Mouse (Mus musculus): ENCODE results near the gene Arrdc3. TPM values are rescaled to one million over a fixed set of nuclear protein-coding genes. Genes with fewer than 3 reads are reported as not detected.
A peak's percentile ranks its signal among the peaks of the same experiment; 100 is the strongest.

Gene Arrdc3
- 39.7 and 43.6 TPM in 2 replicates for polyA plus RNA-seq (2015; fragmentation: Nextera tagmentation; extraction: Ambion mirVana)

DNA sequence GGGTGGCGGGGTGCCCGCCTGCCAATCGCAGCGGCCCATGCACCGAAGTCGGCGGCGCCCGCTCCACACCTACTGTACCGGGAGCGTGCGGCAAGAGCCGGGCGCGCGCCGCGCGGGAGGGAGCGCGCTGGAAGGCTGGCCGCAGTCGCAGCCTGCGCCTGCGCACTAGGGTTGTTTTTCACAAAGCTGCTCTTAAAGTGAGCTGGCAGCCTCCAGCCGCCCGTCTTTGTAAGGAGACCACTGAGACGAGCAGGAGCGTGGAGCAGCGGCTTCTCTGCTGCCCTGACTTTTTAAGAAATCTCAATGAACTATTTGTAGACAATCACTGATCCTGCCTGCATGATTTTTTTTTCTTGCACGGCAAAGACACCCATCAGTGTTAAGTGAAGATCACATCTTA is at the start of gene Arrdc3:
Arrdc3 (plus strand) TSS at position 195 of the 400 bp plus-strand sequence.
- Histone ChIP-seq H3K4me2 (ENCODE audit: low read length) (peak within 1 kb of the TSS; percentile 60), H3K27me3 (replicated peaks; ENCODE audit: control insufficient read depth, insufficient read depth, low read length) (no peaks in the 10 kb centered on the region), H3K4me3 (ENCODE audit: low read length) (peak within 1 kb of the TSS; percentile 93), H3K9ac (ENCODE audit: low read depth, low read length) (peak within 1 kb of the TSS; percentile 100), H3K4me1 (ENCODE audit: control insufficient read depth, insufficient read depth, low read depth, low read length) (peaks cover 4% of the 10 kb centered on the region), H3K36me3 (ENCODE audit: control insufficient read depth, insufficient read depth, low read length) (0 out of 2 replicates have a peak, but pooled peaks cover 3% of the 10 kb centered on the region), H3K27ac (ENCODE audit: low read depth, low read length) (peak within 1 kb of the TSS; percentile 100), H3K9me3 (ENCODE audit: control insufficient read depth, low read length) (no peaks in the 10 kb centered on the region)
- 0% methylated on average over 10 of the region's 31 CpGs for WGBS
- ATAC-seq: peak; percentile 71

GRCm38 (mm10) chr13:80862215-80862614 is 21.0 kb upstream of the Arrdc3 start:
- H3K27me3 ChIP-seq (replicated peaks; ENCODE audit: control insufficient read depth, insufficient read depth, low read length): no peaks in the 10 kb centered on the region
- peak; percentile 79 for ATAC-seq
- H3K27ac ChIP-seq (ENCODE audit: low read depth, low read length): no peak overlapping the region
- no peak overlapping the region for H3K9ac ChIP-seq (ENCODE audit: low read depth, low read length)
- no peaks in the 10 kb centered on the region for H3K9me3 ChIP-seq (ENCODE audit: control insufficient read depth, low read length)
- no peak overlapping the region for H3K4me2 ChIP-seq (ENCODE audit: low read length)
- H3K4me3 ChIP-seq (ENCODE audit: low read length): no peak overlapping the region
- H3K4me1 ChIP-seq (ENCODE audit: control insufficient read depth, insufficient read depth, low read depth, low read length): no peaks in the 10 kb centered on the region
- H3K36me3 ChIP-seq (ENCODE audit: control insufficient read depth, insufficient read depth, low read length): no peaks in the 10 kb centered on the region
- 10% methylated on average over 5 of the region's 5 CpGs for WGBS

DNA sequence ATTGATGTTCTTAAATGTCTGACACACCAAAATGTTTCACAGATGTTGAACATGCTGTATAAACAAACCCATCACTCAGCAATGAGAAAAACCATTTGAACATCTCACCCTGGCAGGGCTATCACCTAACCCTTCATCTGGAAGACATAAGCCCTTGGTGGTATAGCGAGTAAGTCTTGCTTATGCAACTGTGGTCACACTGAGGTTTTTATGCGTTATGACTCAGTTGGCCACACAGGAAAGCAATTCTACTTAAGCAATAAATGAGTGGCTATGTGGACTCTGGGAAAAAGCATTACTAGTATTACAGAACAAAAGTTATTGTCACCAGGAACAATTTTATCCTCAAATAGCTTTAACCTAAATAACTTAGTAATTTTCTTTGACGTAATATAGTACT is 19.0 kb upstream of the Arrdc3 start:
- no peak overlapping the region for H3K4me2 ChIP-seq (ENCODE audit: low read length)
- no peaks in the 10 kb centered on the region for H3K4me1 ChIP-seq (ENCODE audit: control insufficient read depth, insufficient read depth, low read depth, low read length)
- no peak overlapping the region for H3K9ac ChIP-seq (ENCODE audit: low read depth, low read length)
- H3K27me3 ChIP-seq (replicated peaks; ENCODE audit: control insufficient read depth, insufficient read depth, low read length): no peaks in the 10 kb centered on the region
- no peaks in the 10 kb centered on the region for H3K36me3 ChIP-seq (ENCODE audit: control insufficient read depth, insufficient read depth, low read length)
- no peak overlapping the region for H3K27ac ChIP-seq (ENCODE audit: low read depth, low read length)
- no peaks in the 10 kb centered on the region for H3K9me3 ChIP-seq (ENCODE audit: control insufficient read depth, low read length)
- no peak overlapping the region for H3K4me3 ChIP-seq (ENCODE audit: low read length)
- WGBS: 89% methylated on average over 3 of the region's 3 CpGs
- no peak for ATAC-seq

DNA sequence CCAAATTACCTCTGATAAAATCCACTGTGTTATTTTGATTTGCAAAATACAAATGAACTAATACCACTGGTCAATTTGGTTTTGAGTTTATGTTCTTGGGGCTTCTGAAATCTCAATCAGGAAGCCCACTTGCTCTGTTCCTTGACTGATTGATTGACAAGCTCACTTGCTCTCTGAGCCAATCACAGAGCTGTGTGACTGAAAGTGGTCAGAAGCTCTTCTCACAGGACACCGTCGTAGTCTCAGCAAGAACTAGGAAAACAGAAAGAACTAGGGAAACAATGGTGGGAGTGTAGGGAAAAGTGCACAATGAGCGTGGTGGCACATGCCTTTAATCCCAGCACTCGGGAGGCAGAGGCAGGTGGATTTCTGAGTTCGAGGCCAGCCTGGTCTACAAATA is 8.1 kb upstream of the Arrdc3 start:
- Histone ChIP-seq H3K9me3 (ENCODE audit: control insufficient read depth, low read length) (no peaks in the 10 kb centered on the region), H3K4me1 (ENCODE audit: control insufficient read depth, insufficient read depth, low read depth, low read length) (no peaks in the 10 kb centered on the region), H3K9ac (ENCODE audit: low read depth, low read length) (no peak overlapping the region), H3K27ac (ENCODE audit: low read depth, low read length) (no peak overlapping the region), H3K4me3 (ENCODE audit: low read length) (no peak overlapping the region), H3K36me3 (ENCODE audit: control insufficient read depth, insufficient read depth, low read length) (no peaks in the 10 kb centered on the region), H3K4me2 (ENCODE audit: low read length) (no peak overlapping the region), H3K27me3 (replicated peaks; ENCODE audit: control insufficient read depth, insufficient read depth, low read length) (no peaks in the 10 kb centered on the region)
- WGBS: 91% methylated on average over 5 of the region's 5 CpGs
- no peak for ATAC-seq

- H3K4me1 ChIP-seq (ENCODE audit: control insufficient read depth, insufficient read depth, low read depth, low read length): peaks cover 4% of the 10 kb centered on the region
- WGBS: 77% methylated on average over 4 of the region's 4 CpGs
- H3K9ac ChIP-seq (ENCODE audit: low read depth, low read length): no peak overlapping the region
- H3K27ac ChIP-seq (ENCODE audit: low read depth, low read length): no peak overlapping the region
- H3K27me3 ChIP-seq (replicated peaks; ENCODE audit: control insufficient read depth, insufficient read depth, low read length): no peaks in the 10 kb centered on the region
- ATAC-seq: no peak
- H3K4me2 ChIP-seq (ENCODE audit: low read length): no peak overlapping the region
- H3K9me3 ChIP-seq (ENCODE audit: control insufficient read depth, low read length): no peaks in the 10 kb centered on the region
- H3K36me3 ChIP-seq (ENCODE audit: control insufficient read depth, insufficient read depth, low read length): no peaks in the 10 kb centered on the region
- H3K4me3 ChIP-seq (ENCODE audit: low read length): no peak overlapping the region
These were observed 2.4 kb upstream of the Arrdc3 start for GRCm38 (mm10) chr13:80880756-80881155.

- Histone ChIP-seq H3K9ac (ENCODE audit: low read depth, low read length) (no peak overlapping the region), H3K9me3 (ENCODE audit: control insufficient read depth, low read length) (no peaks in the 10 kb centered on the region), H3K27me3 (replicated peaks; ENCODE audit: control insufficient read depth, insufficient read depth, low read length) (no peaks in the 10 kb centered on the region), H3K4me1 (ENCODE audit: control insufficient read depth, insufficient read depth, low read depth, low read length) (peaks cover 4% of the 10 kb centered on the region), H3K4me2 (ENCODE audit: low read length) (peak overlapping the region; percentile 60; the same call in 1 of the 2 replicates), H3K4me3 (ENCODE audit: low read length) (no peak overlapping the region), H3K27ac (ENCODE audit: low read depth, low read length) (peak overlapping the region; percentile 100), H3K36me3 (ENCODE audit: control insufficient read depth, insufficient read depth, low read length) (no peaks in the 10 kb centered on the region)
- 22% methylated on average over 6 of the region's 6 CpGs for WGBS
- no peak for ATAC-seq
These were observed 1.3 kb upstream of the Arrdc3 start for GRCm38 (mm10) chr13:80881722-80882500.

DNA sequence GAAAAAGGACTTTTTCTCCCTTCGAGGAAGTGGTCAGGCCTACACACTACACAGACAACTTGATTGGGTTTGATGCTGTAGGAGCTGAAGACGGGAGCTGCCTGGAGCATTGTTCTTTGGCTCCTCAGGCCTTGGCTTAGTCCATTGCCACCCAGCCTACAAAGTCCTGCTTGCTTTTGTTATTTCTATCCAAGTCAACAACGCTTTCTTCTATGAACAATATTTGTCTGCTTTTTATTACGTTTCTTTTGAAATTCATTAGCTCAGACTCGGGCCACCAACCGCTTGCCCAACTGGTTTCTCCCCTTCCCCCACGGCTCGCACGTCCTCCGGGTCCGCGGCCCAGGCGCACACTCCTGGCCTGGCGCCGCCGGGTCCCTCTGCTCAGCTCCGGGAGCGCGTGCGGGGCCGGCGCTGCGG is 458 bp upstream of the Arrdc3 start:
- H3K9ac ChIP-seq (ENCODE audit: low read depth, low read length): peak overlapping the region; percentile 77
- H3K4me1 ChIP-seq (ENCODE audit: control insufficient read depth, insufficient read depth, low read depth, low read length): peaks cover 4% of the 10 kb centered on the region
- peak overlapping the region; percentile 60 for H3K4me2 ChIP-seq (ENCODE audit: low read length)
- H3K4me3 ChIP-seq (ENCODE audit: low read length): peak overlapping the region; percentile 93
- no peaks in the 10 kb centered on the region for H3K27me3 ChIP-seq (replicated peaks; ENCODE audit: control insufficient read depth, insufficient read depth, low read length)
- no peaks in the 10 kb centered on the region for H3K36me3 ChIP-seq (ENCODE audit: control insufficient read depth, insufficient read depth, low read length)
- WGBS: under 1% methylated on average over 23 of the region's 23 CpGs
- H3K9me3 ChIP-seq (ENCODE audit: control insufficient read depth, low read length): no peaks in the 10 kb centered on the region
- peak; percentile 53 for ATAC-seq
- peak overlapping the region; percentile 100 for H3K27ac ChIP-seq (ENCODE audit: low read depth, low read length)

DNA sequence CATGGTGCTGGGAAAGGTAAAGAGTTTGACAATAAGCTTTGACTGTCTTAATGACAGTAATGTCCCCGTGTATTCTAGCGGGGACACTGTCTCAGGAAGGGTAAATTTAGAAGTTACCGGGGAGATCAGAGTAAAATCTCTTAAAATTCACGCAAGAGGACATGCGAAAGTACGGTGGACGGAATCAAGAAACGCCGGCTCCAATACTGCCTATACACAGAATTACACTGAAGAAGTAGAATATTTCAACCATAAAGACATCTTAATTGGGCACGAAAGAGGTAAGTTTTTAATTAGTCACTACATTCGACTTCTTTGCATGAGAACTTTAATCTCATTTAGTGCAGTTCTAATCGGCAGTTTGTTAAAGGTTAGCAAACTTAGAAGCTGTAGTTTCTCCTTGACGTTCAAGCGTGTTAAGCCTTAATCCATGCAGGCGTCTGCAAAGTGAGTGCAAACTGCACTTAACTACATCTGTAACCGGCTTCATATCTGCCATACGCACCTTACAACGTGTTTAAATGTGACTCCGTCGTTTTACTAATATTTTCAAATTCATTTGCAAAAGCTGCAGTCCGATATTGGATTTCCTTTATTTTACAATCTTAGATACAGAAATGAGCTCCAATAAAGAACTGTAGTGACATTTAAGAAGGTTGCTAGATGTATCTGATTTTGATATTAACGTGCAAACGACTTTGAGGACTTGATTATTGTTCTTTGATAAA is 629 bp downstream of the Arrdc3 start:
- under 1% methylated on average over 23 of the region's 23 CpGs for WGBS
- Histone ChIP-seq H3K27ac (ENCODE audit: low read depth, low read length) (peak overlapping the region; percentile 100), H3K9ac (ENCODE audit: low read depth, low read length) (peak overlapping the region; percentile 100), H3K4me3 (ENCODE audit: low read length) (peak overlapping the region; percentile 93), H3K36me3 (ENCODE audit: control insufficient read depth, insufficient read depth, low read length) (0 out of 2 replicates have a peak, but pooled peaks cover 4% of the 10 kb centered on the region), H3K27me3 (replicated peaks; ENCODE audit: control insufficient read depth, insufficient read depth, low read length) (no peaks in the 10 kb centered on the region), H3K9me3 (ENCODE audit: control insufficient read depth, low read length) (no peaks in the 10 kb centered on the region), H3K4me1 (ENCODE audit: control insufficient read depth, insufficient read depth, low read depth, low read length) (peaks cover 4% of the 10 kb centered on the region), H3K4me2 (ENCODE audit: low read length) (peak overlapping the region; percentile 58)
- no peak for ATAC-seq

- Histone ChIP-seq H3K9me3 (ENCODE audit: control insufficient read depth, low read length) (no peaks in the 10 kb centered on the region), H3K4me2 (ENCODE audit: low read length) (peak overlapping the region; percentile 58), H3K27me3 (replicated peaks; ENCODE audit: control insufficient read depth, insufficient read depth, low read length) (no peaks in the 10 kb centered on the region), H3K9ac (ENCODE audit: low read depth, low read length) (peak overlapping the region; percentile 100), H3K4me3 (ENCODE audit: low read length) (peak overlapping the region; percentile 93), H3K4me1 (ENCODE audit: control insufficient read depth, insufficient read depth, low read depth, low read length) (peaks cover 4% of the 10 kb centered on the region), H3K36me3 (ENCODE audit: control insufficient read depth, insufficient read depth, low read length) (0 out of 2 replicates have a peak, but pooled peaks cover 6% of the 10 kb centered on the region), H3K27ac (ENCODE audit: low read depth, low read length) (peak overlapping the region; percentile 100)
- ATAC-seq: peak; percentile 22; the same call in 1 of the 2 replicates
- under 1% methylated on average over 15 of the region's 15 CpGs for WGBS
These were observed 1.3 kb downstream of the Arrdc3 start for GRCm38 (mm10) chr13:80884377-80884983.

All from hindbrain, embryonic 16.5 days (tissue).